Mouse (Mus musculus): Measurements from ENCODE around the gene Gata2.

DNA sequence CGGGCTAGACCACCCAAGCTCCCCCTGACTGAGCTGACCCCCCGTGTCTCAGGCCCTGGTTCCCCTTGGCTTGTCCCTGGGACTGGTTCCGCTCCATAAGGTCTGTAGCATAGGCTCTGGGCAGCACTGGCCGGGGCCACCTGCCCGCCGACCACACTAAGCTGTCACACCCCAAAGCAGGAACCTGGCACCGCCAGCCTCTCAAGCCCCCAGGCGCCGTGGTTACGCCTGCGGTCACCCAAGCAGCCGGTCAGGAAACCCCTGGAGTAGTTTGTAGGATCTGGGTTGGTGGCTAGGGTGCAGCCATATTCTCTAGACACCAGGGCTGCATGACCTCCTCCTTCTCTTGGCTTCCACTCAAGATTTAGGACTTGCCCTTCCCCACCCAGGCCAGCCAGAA is 35.5 kb downstream of the Gata2 start:
- TF ChIP-seq CTCF (IDR thresholded peaks at IDR 0.05; ENCODE audit: borderline replicate concordance, control insufficient read depth, extremely low read depth, insufficient read depth, low read length, poor library complexity) (no peak), POLR2A (IDR thresholded peaks at IDR 0.05; ENCODE audit: control insufficient read depth, extremely low read depth, insufficient read depth, low read length, poor library complexity) (no peak)
